Mouse (Mus musculus): ENCODE measurements around the gene Glipr1l1.
"Not testable (repeated sequence)": the region's sequence is repeated elsewhere in the genome, so short reads cannot be mapped to it uniquely, and the experiment has no call there.

Gene Glipr1l1

GRCm38 (mm10) chr10:112059702-112060582, at the start of gene Glipr1l1:
Gene Glipr1l1, plus strand, starts transcription at chr10:112060189.
- DNase-seq (ENCODE audit: low spot score) = peak; percentile 74

- no peak for DNase-seq (ENCODE audit: low spot score)
Measured at GRCm38 (mm10) chr10:112023585-112023984, 36.4 kb upstream of the Glipr1l1 start.

GRCm38 (mm10) chr10:112028689-112029088, 31.3 kb upstream of the Glipr1l1 start:
- DNase-seq (ENCODE audit: low spot score) = not testable (repeated sequence)

GRCm38 (mm10) chr10:112043523-112043922, 16.5 kb upstream of the Glipr1l1 start:
- not testable (repeated sequence) for DNase-seq (ENCODE audit: low spot score)

GRCm38 (mm10) chr10:112044283-112044682, 15.7 kb upstream of the Glipr1l1 start:
- DNase-seq (ENCODE audit: low spot score) = not testable (repeated sequence)

- no peak for DNase-seq (ENCODE audit: low spot score)
Measured at GRCm38 (mm10) chr10:112051220-112051619, 8.8 kb upstream of the Glipr1l1 start.

- not testable (repeated sequence) for DNase-seq (ENCODE audit: low spot score)
Measured at GRCm38 (mm10) chr10:112051956-112052355, 8.0 kb upstream of the Glipr1l1 start.

GRCm38 (mm10) chr10:112060583-112060934, 570 bp downstream of the Glipr1l1 start:
- not testable (repeated sequence) for DNase-seq (ENCODE audit: low spot score)

GRCm38 (mm10) chr10:112080044-112080443, 20.1 kb downstream of the Glipr1l1 start:
- DNase-seq (ENCODE audit: low spot score) = no peak

GRCm38 (mm10) chr10:112083157-112083556, 23.2 kb downstream of the Glipr1l1 start, which contains the start of gene Glipr1l2:
Gene Glipr1l2, plus strand, starts transcription at chr10:112083354.
- no peak for DNase-seq (ENCODE audit: low spot score)

GRCm38 (mm10) chr10:112105785-112106184, 45.8 kb downstream of the Glipr1l1 start:
- DNase-seq (ENCODE audit: low spot score) = peak; percentile 27

- DNase-seq (ENCODE audit: low spot score) = no peak
Measured at GRCm38 (mm10) chr10:112110401-112110800, 50.4 kb downstream of the Glipr1l1 start.

GRCm38 (mm10) chr10:112125090-112125489, 65.1 kb downstream of the Glipr1l1 start:
- not testable (repeated sequence) for DNase-seq (ENCODE audit: low spot score)

GRCm38 (mm10) chr10:112127682-112128230, 67.8 kb downstream of the Glipr1l1 start:
- not testable (repeated sequence) for DNase-seq (ENCODE audit: low spot score)
